Mouse (Mus musculus): ENCODE measurements around the gene Itsn1. TPM values are rescaled to one million over a fixed set of nuclear protein-coding genes. Genes with fewer than 3 reads are reported as not detected.

Gene Itsn1
- polyA plus RNA-seq, 1 experiment from 2014 or later = 56.5 TPM

DNA sequence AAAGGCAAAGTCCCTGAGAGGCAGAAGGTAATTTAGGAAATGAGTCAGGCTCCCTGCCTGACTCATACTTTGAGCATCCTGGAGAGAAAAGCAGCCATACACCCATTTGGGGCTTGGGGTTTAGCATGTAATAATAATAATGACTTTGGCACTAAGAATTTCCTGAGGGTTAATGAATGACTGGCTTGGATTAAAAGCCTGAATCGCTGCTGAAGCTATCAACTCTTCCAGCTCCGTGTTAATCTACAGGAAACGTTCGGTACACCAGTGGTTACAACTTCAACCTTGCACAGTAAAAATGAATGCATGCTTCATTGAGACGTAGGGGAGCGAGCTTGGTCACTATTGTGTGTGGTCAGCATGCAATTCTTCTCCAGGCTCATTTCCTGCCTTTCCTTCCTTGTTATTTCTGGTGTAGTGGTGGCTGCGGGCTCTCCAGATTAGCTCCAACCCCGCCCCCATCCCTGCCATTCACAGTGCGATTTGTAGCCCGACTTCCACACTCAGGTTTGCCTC lies 240.5 kb downstream of the Itsn1 start:
- Histone ChIP-seq H3K4me3 (ENCODE audit: low read depth, low read length) (no peak overlapping the region), H3K9ac (replicated peaks; ENCODE audit: low read depth, low read length) (no peak overlapping the region), H3K36me3 (ENCODE audit: control insufficient read depth, insufficient read depth, low read length) (no peaks in the 10 kb centered on the region), H3K4me2 (ENCODE audit: low read depth, low read length) (no peak overlapping the region), H3K27ac (ENCODE audit: low read depth, low read length) (no peak overlapping the region; the same call in 1 of the 2 replicates), H3K9me3 (ENCODE audit: control insufficient read depth, low read length) (no peaks in the 10 kb centered on the region), H3K4me1 (ENCODE audit: control insufficient read depth, insufficient read depth, low read length) (no peaks in the 10 kb centered on the region; the same call in 1 of the 2 replicates), H3K27me3 (ENCODE audit: control insufficient read depth, insufficient read depth, low read length) (no peaks in the 10 kb centered on the region)
- no peak for ATAC-seq (ENCODE audit: low read depth)
- 14% methylated on average over 10 of the region's 10 CpGs for WGBS

Small RNAs within 50 kb of the gene (microRNA-seq; reads per million reads assigned to microRNA genes)
- not detected for gene Gm27773

Other genes with a start within 250 kb of the Itsn1 start
- 48.3 and 52.6 TPM in 2 replicates for gene Ifnar1, start 244.0 kb upstream of the Itsn1 start, polyA plus RNA-seq (2014; fragmentation: Nextera tagmentation; extraction: Ambion mirVana)
- 99.9 and 102 TPM in 2 replicates for gene Ifngr2, start 182.2 kb upstream of the Itsn1 start, polyA plus RNA-seq (2014; fragmentation: Nextera tagmentation; extraction: Ambion mirVana)
- 113 and 118 TPM in 2 replicates for gene Tmem50b, start 131.5 kb upstream of the Itsn1 start, polyA plus RNA-seq (2014; fragmentation: Nextera tagmentation; extraction: Ambion mirVana)
- gene Dnajc28, start 110.3 kb upstream of the Itsn1 start, polyA plus RNA-seq (2014; fragmentation: Nextera tagmentation; extraction: Ambion mirVana) = 5.2 and 6.2 TPM in 2 replicates
- 51.1 and 58.0 TPM in 2 replicates for gene Gart, start 82.3 kb upstream of the Itsn1 start, polyA plus RNA-seq (2014; fragmentation: Nextera tagmentation; extraction: Ambion mirVana)
- gene Son, start 81.8 kb upstream of the Itsn1 start, polyA plus RNA-seq (2014; fragmentation: Nextera tagmentation; extraction: Ambion mirVana) = 156 and 164 TPM in 2 replicates
- gene Donson, start 40.5 kb upstream of the Itsn1 start, polyA plus RNA-seq (2014; fragmentation: Nextera tagmentation; extraction: Ambion mirVana) = 23.3 and 28.5 TPM in 2 replicates
- gene Cryzl1, start 306 bp upstream of the Itsn1 start, polyA plus RNA-seq (2014; fragmentation: Nextera tagmentation; extraction: Ambion mirVana) = 96.4 and 118 TPM in 2 replicates